Mouse (Mus musculus): ENCODE results near the gene Daw1. TPM values are rescaled to one million over a fixed set of nuclear protein-coding genes. Genes with fewer than 3 reads are reported as not detected.

The Daw1 gene
- total RNA-seq (2021), result under 1 TPM; 0.46 to 0.53 TPM
- long read RNA-seq, experiment 1, result 0 reads
- long read RNA-seq, experiment 2, result 0 reads

DNA sequence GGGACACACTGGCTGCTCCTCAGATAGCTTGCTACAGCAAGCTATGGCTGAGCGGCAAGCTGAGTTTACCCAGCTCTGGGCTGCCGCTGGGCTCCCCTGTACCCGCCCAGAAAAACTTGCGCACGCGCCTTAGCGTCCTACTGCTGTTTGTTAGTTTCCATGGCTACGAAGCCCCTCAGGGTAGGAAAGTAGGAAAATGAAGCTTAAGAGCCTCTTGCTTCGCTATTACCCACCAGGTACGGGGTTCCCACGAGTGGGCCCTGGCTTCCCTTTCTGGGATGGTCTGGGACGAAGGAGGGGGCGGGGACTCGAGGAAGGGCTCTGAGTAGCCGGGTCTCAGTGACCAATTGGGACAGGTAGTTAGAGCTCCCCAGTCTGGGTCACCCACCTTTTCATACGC is at the start of gene Daw1:
TSS of gene Daw1 (plus strand) at position 150 of the 400 bp plus-strand sequence.
- intact Hi-C loops (cut with DNase I), result no loop called here
- peak; percentile 71 to 73 for DNase-seq (ENCODE audit: low spot score in 2 of 2)

DNA sequence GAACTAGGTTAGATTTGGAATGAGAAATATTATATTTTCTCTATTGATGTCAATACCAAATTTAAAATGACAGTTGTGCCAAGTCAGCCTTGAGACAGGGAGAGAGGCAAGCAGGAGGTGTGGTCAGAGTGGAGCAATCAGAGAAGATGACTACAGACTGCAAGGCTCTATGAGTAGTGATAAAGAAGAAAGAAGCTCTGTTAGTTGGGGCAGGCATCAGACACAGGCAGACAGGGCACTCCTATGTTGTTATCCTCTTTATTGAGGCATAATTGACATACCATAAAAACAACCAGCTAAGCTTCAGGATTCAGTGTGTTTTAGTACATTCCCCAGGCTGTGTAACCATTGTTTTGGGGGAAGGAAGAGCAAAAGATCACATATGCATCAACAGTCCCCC is 48.6 kb upstream of the Daw1 start:
- no peak for DNase-seq (ENCODE audit: low spot score in 2 of 2)
- intact Hi-C loops (cut with DNase I), result no loop called here

DNA sequence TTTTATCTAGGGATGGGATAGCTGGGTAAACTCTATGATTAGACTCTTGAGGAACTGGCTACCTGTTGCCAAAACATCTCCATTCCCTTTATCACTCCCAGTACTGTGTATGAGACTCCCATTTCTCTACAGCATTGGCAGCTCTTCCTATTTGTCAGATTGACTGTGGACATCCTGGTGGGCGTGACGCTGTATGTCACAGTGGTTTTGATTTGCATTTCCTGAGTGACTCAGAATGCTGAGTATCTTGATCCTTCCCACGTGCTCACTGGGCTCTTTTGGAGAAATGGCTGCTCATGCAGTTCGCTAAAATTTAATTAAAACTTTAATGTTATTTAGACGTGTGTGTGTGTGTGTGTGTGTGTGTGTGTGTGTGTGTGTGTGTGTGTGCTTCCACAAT is 47.8 kb upstream of the Daw1 start:
- intact Hi-C loops (cut with DNase I), result no loop called here
- DNase-seq (ENCODE audit: low spot score in 2 of 2), result no peak

DNA sequence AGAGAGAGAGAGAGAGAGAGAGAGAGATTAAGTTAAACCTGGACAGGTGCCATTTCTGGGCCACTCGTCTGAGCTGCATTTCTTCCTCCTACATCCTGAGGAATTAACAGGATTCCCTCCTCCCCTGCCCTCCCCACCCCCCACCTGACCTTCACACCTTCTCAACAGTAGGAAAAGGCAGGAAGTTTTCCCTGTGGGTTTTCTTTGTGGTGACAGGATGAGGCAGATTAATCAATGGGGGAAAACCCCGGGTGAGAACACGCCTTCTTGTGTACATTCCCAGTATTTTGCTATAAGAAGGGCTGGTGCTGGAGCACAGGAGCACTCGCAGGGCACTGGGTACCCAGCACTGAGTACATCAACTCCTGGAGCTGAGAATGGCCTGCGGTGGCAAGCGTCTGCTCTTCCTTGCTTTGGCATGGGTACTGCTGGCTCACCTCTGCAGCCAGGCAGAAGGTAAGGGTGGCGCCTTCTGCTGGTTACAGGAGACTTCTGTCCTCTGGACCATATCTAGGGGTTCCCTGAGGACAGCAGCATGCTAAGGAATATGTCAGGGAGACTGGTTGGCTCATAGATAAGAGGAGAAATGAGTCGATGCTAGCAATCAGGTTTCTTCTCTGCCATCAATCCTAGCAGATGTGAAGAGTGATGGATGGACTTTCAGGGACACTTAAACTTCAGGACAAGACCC is 43.0 kb upstream of the Daw1 start, which contains the start of gene Ccl20:
TSS of gene Ccl20 (plus strand) at position 320 of the 691 bp plus-strand sequence.
- intact Hi-C loops (cut with DNase I), result no loop called here
- no peak for DNase-seq (ENCODE audit: low spot score in 2 of 2)

DNA sequence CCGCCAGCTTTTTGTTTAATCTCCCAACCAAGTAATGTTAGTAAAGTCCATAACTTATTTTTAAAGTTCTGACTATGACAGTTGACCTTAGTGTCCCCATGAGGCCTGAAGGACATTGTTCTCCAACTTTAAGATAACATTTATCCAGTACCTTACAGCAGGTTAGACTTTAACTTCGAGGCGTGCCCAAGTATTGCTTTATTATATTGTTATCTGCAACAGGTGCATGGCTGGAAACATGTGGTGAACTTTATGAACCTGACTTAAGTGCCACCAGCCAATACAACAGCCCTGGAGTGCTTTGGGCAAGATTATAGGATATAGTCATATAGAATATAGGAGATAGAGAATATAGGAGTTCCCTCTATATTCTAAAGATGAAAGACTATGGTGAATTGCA is 42.3 kb upstream of the Daw1 start:
- no peak for DNase-seq (ENCODE audit: low spot score in 2 of 2)
- intact Hi-C loops (cut with DNase I), result no loop called here

DNA sequence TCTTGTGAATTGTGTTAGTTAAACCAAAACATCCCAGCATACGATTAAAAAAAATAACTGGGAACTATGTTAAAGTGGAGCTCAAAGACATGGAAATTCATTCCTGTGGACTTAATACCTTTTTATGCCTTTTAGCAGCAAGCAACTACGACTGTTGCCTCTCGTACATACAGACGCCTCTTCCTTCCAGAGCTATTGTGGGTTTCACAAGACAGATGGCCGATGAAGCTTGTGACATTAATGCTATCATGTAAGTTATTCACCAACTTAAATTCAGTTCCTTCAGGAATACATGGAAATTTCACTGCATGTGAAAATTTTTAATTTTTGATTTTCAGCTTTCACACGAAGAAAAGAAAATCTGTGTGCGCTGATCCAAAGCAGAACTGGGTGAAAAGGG is 41.9 kb upstream of the Daw1 start:
- peak; percentile 31 to 55 for DNase-seq (ENCODE audit: low spot score in 2 of 2)
- intact Hi-C loops (cut with DNase I), result no loop called here

DNA sequence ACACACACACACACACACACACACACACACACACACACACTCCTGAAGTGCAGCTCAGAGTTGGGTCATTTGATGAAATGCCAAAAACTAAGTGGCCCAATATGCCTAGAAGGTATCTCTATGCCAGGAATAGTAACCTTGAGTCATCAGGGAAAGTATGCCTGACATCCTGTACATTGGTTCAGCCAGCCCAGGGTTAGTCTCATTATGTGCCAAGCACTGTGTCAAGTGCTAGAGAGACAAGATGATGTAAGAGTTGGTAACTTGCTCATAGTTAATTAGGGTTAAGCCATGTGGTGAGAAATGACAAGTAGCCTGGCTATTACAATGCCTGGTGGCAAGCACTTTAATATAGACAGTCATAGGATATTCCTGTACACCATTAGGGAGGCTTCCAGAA is 39.6 kb upstream of the Daw1 start:
- DNase-seq (ENCODE audit: low spot score in 2 of 2), result no peak
- intact Hi-C loops (cut with DNase I), result no loop called here

DNA sequence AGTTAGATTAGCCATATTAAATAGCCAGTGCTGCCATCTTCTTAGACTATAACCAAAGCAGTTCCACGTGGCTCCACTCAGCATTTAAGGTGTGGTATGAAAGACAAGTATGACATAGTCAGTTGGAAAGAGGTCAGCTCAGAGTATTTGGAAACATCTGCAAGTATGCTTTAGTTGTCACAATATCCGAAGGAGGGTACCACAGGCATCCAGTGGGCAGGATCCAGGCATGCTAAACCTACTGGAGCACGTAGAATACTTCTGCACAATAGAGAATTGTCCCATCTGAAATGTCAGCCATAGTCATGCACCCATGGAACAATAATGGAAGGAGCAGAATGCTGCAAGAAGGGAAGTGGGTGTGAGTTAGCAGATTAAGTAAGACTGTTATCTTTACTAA is 39.2 kb upstream of the Daw1 start:
- no peak for DNase-seq (ENCODE audit: low spot score in 2 of 2)
- intact Hi-C loops (cut with DNase I), result no loop called here

DNA sequence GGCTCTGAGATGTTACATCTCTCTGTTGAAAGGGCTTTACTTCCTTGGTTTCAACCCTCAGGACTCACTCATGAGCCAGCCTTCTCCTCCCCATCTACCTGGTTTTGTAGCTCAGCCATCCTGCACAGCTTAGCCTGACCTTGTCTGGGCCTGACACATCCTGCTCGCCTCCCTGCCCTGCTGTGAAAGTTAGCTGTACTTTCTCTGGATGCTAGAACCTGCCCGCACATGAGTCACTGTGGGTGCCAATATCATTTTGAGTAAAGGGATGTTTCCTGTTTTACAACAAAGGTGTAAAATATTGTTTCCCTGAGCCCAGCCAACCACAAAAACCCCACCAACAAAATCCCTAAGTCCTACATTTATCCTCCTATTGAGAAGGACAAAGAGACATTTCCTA is 36.4 kb upstream of the Daw1 start:
- no peak for DNase-seq (ENCODE audit: low spot score in 2 of 2)
- intact Hi-C loops (cut with DNase I), result no loop called here

DNA sequence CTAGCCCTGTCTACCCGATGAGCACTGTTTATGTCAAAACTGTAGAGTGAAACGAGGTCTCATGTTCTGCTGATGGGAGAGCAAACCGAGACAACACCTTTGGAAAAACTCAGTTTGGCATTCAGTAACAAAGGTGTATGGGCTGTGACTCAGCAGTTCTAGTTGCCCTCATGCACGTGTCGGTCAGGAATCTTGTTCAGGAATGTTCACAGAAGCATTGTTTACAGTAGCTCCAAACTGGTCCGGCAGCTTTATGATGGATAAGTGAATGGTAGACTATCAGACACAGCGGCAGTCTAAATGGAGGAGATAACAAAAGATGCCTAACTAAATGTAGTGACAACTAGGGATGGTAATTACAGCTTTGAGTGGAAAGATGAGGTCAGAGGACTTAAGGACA is 23.7 kb upstream of the Daw1 start:
- no peak for DNase-seq (ENCODE audit: low spot score in 2 of 2)
- intact Hi-C loops (cut with DNase I), result no loop called here

DNA sequence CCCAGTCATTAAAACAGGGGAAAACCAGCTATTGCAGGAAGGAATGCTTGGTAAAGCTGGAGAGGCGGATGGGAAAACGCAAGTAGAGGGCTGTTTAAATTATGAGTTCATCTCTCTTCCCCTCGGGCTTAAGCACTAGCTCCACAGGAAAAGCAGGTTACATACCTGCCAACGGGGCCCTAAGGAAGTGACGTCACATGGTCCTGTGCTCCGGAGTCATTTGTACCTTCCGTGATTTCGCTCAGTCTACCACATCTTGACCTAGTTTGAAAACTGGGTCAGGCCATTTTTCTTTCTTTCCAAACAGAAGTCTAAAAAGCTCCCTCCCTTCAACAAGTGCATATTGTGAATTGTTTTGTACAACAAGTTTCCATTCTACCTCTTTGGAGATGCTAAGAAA is 21.7 kb upstream of the Daw1 start:
- intact Hi-C loops (cut with DNase I), result no loop called here

DNA sequence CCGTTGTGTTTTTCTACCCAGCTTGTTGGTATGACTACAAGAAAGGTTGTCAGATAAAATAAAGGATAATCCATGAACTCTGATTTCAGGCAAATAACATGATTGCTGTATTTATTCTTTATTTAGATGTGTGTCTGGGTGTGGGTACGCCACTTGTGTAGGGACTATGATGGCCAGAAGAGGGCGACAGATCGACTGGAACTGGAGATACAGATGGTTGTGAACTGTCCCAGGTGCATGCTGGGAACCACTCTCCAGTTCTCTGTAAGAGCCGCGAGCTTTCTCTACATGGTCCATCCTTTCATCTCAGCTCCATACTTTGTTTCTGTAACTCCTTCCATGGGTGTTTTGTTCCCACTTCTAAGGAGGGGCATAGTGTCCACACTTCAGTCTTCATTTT is 20.8 kb upstream of the Daw1 start:
- no peak for DNase-seq (ENCODE audit: low spot score in 2 of 2)
- intact Hi-C loops (cut with DNase I), result no loop called here

More for the DNA sequence above, 21.7 kb upstream of the Daw1 start:
- DNase-seq (ENCODE audit: low spot score in 2 of 2), result no peak

DNA sequence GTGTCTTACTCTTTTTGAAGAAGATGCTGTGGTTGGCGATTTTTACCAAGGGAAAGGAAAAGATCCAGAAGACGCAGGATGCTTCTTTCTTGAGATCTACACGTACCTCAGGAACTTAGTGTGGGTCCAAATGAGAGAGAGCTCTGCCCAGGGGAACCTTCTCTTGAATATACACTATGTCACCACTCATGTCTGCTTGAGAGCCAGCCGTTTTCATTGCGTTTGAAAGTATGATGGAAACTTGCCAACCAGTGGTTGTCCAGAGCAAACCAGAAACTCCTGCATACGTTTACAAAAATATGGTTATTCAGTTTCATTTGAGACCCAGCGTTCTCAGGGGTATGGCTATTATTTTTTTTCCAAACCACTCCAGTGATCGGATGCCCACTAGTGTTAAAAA is 18.0 kb upstream of the Daw1 start:
- no peak for DNase-seq (ENCODE audit: low spot score in 2 of 2)
- intact Hi-C loops (cut with DNase I), result no loop called here

DNA sequence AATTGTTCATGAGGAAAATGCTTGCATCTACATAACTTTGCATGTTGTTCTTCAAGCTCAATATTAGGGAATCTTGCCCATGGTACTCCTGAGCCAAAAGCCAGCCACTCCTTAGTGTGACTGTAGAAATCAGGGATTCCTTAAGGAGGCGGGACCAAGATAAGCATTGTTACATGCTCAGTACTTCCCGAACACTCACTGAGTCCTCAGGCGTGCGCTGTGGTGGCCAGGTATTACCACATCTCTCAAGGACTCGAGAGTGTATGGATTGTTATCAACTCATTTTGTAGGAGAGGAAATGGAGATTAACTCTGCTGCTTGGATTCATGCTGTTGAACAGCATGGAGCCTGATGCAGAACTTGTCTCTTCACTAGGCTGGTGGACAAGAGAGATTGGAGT is 17.5 kb upstream of the Daw1 start:
- no peak for DNase-seq (ENCODE audit: low spot score in 2 of 2)
- intact Hi-C loops (cut with DNase I), result no loop called here

DNA sequence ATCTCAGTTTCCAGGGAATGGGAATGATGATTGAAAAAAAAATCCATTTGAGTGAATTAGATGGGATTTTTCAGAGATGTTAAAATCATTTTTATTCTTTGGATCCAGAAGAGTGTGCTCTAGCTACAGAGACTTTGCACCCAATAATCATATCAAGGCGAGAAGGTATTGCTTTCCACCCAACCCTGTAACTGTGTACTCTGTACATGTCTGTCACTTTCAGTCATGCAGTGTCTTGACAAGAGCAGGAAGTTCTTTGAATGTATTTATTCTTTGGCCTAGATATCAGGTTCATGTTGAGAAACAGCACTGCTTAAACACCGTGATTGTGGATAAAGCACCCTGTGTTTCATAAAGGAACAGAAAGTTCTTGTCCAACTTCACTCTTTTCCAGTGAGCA is 13.0 kb upstream of the Daw1 start:
- DNase-seq (ENCODE audit: low spot score in 2 of 2), result no peak
- intact Hi-C loops (cut with DNase I), result no loop called here

DNA sequence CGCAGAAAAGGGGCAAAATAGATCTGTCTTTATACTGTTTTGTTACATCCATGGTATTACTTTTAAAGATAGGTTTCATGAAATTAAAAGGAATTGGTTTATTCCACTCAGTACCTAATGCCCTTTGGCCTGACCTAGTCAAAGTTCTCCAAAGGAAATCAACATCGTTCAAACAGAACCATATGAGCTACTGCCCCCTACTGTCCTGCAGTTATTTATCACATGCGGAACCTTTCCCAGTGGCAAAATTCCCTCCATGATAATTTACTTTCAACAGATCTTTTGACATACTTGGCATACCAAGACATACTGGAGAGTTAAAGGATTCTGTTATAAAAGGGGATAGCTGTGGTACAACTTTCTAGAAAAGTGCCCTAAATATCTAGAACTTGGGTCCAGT is 9.3 kb upstream of the Daw1 start:
- intact Hi-C loops (cut with DNase I), result no loop called here
- DNase-seq (ENCODE audit: low spot score in 2 of 2), result no peak

DNA sequence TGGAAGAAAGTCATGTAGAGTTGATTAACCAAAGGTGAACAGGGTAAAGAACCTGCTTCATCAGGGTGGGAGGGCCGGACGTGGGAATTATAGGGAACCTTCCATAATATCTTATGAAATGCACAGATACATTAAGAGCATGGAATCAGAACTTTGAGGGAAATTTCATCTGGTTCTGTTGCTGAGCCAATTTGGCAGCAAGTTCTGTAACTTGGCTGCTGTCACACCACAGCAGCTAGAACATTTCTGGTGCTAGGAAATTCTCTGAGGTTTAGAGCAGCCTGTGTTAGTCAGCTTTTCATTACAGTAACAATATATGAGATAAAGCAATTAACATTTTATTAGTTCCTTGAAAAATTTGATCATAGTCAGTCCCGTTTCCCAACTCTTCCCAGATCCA is 6.6 kb upstream of the Daw1 start:
- peak; percentile 13 to 49 for DNase-seq (ENCODE audit: low spot score in 2 of 2)
- intact Hi-C loops (cut with DNase I), result no loop called here

DNA sequence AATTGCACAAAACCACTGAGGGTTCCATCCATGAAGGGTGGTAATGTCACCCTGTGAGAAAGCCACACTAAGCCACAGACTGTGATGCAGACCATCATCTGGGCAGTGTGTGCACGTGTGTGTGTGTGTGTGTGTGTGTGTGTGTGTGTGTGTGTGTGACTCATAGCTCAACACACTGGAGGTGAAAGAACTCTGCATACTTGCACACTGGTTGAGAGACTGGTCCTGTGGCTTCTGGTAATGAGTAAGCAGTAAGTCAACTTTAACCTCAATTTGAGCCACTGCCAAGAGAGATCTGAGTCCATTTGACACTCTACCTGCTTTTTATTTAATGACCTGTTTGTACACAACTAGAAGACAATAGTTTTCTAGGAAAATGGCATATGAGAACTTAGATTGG is 2.7 kb upstream of the Daw1 start:
- intact Hi-C loops (cut with DNase I), result no loop called here
- no peak for DNase-seq (ENCODE audit: low spot score in 2 of 2)

DNA sequence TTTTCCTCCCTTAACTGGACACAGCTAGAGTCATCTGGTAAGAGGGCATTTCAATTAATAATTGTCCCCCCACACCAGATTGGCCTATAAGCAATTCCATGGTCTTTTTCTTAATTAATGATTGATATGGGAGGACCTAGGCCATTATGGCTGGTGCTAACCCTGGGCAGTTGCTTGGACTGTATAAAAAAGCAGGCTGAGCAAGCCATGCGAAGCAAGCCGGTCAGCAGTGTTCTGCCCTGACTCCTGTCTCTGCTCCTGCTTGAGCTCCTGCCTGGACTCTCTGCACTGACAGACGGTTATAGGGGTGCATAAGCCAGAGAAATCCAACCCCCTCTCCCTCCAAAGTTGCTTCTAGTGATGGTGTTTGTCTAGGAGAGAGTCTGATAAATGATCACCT is 2.1 kb downstream of the Daw1 start:
- intact Hi-C loops (cut with DNase I), result no loop called here
- DNase-seq (ENCODE audit: low spot score in 2 of 2), result no peak

DNA sequence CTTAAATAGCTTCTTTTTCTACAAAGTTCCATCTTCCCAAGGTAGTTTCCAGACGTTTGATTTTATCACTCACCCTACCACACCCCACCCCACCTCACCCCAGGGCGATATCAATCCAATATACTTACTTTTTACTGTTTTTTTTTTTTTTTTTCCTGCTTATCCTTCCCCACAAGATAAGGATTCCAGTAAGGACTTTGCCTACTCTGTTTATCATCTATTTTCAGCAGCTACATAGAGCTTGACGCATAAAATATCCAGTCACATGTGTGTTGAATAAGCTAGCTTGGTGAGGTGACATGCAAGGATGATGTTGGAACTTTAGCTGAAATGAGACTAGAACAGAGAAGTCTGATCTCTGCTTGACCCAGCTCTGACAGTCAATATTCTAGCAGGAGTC is 4.5 kb downstream of the Daw1 start:
- intact Hi-C loops (cut with DNase I), result no loop called here
- DNase-seq (ENCODE audit: low spot score in 2 of 2), result no peak

DNA sequence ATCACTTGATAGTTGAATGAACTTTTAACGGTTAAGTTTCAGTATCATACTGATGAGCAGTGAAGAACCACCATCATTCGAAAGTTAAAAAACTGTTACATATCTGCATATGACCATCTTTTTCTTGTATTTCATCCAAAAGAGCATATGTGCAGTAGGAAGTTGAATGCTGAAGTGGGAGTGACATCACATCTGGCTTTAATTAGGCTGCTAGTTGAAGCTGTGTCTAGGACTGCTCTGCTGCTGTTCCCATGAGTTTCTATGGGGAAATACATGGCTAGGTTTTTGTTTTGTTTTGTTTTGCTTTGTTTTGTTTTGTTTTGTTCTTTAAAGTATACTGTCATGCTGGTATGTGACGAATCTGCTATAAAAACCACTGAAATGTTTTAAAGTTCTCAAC is 9.6 kb downstream of the Daw1 start:
- intact Hi-C loops (cut with DNase I), result no loop called here
- DNase-seq (ENCODE audit: low spot score in 2 of 2), result no peak

DNA sequence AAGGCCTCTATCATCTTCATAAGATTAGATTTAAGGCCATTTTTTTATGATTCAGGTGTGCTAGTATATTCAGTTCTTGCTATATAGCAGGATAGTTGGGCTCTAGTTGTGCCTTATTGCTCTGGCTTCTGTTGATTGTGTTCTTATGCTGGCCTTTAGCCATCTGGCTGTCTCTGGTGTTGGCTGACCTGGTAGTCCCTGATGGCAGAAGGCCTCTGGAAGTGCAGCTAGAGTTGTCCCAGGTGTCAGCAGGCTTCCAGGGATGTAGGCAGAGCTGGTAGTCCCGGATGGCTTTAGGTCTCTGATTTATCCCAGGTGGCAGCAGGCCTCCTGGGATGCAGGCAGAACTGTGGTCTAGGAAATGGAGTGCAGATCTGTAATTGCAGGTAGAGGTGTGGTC is 16.4 kb downstream of the Daw1 start:
- no peak for DNase-seq (ENCODE audit: low spot score in 2 of 2)
- intact Hi-C loops (cut with DNase I), result no loop called here

All from left cerebral cortex, postnatal 14 days (tissue).